Mouse (Mus musculus): Measurements from ENCODE around the gene Hnrnpul2. TPM values are rescaled to one million over a fixed set of nuclear protein-coding genes. Genes with fewer than 3 reads are reported as not detected.

Hnrnpul2 gene
- polyA plus RNA-seq, 1 experiment, result 20.9 TPM

GRCm38 (mm10) chr19:8883616-8884015, 63.8 kb downstream of the Hnrnpul2 start, which contains the start of the genes Lbhd1 and Gm49403:
TSS of gene Lbhd1 (plus strand) at chr19:8883732.
TSS of gene Gm49403 (plus strand) at chr19:8883930.
- H3K4me1 ChIP-seq (ENCODE audit: control insufficient read depth, insufficient read depth, insufficient read length, low read length), result no peaks in the 10 kb centered on the region; the same call in 1 of the 2 replicates
- TF ChIP-seq CTCF (IDR thresholded peaks at IDR 0.05; ENCODE audit: extremely low read depth, insufficient read length, insufficient replicate concordance, low read depth, low read length) (no peak), POLR2A (IDR thresholded peaks at IDR 0.05; ENCODE audit: low read depth, low read length) (no peak)
- 70% methylated on average over 3 of the region's 3 CpGs for WGBS
- no peaks in the 10 kb centered on the region for H3K27me3 ChIP-seq (ENCODE audit: control insufficient read depth, insufficient read depth, low read length)
- H3K27ac ChIP-seq (ENCODE audit: insufficient read depth, low read depth, low read length), result no peak within 1 kb of the TSS
- H3K36me3 ChIP-seq (ENCODE audit: control insufficient read depth, insufficient read depth, low read length), result no peaks in the 10 kb centered on the region
- no peak within 1 kb of the TSS for H3K4me3 ChIP-seq (ENCODE audit: low read depth, low read length)

Other genes with a start within 250 kb of the Hnrnpul2 start
- gene Slc22a8, start 228.8 kb upstream of the Hnrnpul2 start, polyA plus RNA-seq (2012; rRNA removed), result not detected in 2 replicates
- not detected in 2 replicates for gene Slc22a6, start 202.0 kb upstream of the Hnrnpul2 start, polyA plus RNA-seq (2012; rRNA removed)
- 2.3 and 2.4 TPM in 2 replicates for gene Chrm1, start 156.2 kb upstream of the Hnrnpul2 start, polyA plus RNA-seq (2012; rRNA removed)
- gene Slc3a2, start 96.6 kb upstream of the Hnrnpul2 start, polyA plus RNA-seq (2012; rRNA removed), result 132 and 391 TPM in 2 replicates
- gene Wdr74, start 84.2 kb upstream of the Hnrnpul2 start, polyA plus RNA-seq (2012; rRNA removed), result 12.1 and 17.5 TPM in 2 replicates
- gene 1700092M07Rik, start 79.3 kb upstream of the Hnrnpul2 start, polyA plus RNA-seq (2012; rRNA removed), result not detected in 2 replicates
- 31.7 and 65.9 TPM in 2 replicates for gene Stx5a, start 78.6 kb upstream of the Hnrnpul2 start, polyA plus RNA-seq (2012; rRNA removed)
- gene Nxf1, start 62.9 kb upstream of the Hnrnpul2 start, polyA plus RNA-seq (2012; rRNA removed), result 13.3 and 25.4 TPM in 2 replicates
- gene Tmem223, start 49.0 kb upstream of the Hnrnpul2 start, polyA plus RNA-seq (2012; rRNA removed), result 117 and 142 TPM in 2 replicates
- gene Tmem179b, start 45.5 kb upstream of the Hnrnpul2 start, polyA plus RNA-seq (2012; rRNA removed), result 59.9 and 96.2 TPM in 2 replicates
- 4.5 and 8.1 TPM in 2 replicates for gene Taf6l, start 33.6 kb upstream of the Hnrnpul2 start, polyA plus RNA-seq (2012; rRNA removed)
- 7.7 and 13.5 TPM in 2 replicates for gene Polr2g, start 21.4 kb upstream of the Hnrnpul2 start, polyA plus RNA-seq (2012; rRNA removed)
- gene Zbtb3, start 17.5 kb upstream of the Hnrnpul2 start, polyA plus RNA-seq (2012; rRNA removed), result 0.60 and 0.86 TPM in 2 replicates
- 5.7 and 8.9 TPM in 2 replicates for gene Ttc9c, start 677 bp upstream of the Hnrnpul2 start, polyA plus RNA-seq (2012; rRNA removed)
- gene AC129217.1, start 9.8 kb downstream of the Hnrnpul2 start, polyA plus RNA-seq (2012; rRNA removed), result 4.6 TPM in 1 of 2 replicates, not detected in the other
- gene Bscl2, start 17.5 kb downstream of the Hnrnpul2 start, polyA plus RNA-seq (2012; rRNA removed), result 54.3 and 82.6 TPM in 2 replicates
- 0.33 and 0.63 TPM in 2 replicates for gene Gng3, start 19.2 kb downstream of the Hnrnpul2 start, polyA plus RNA-seq (2012; rRNA removed)
- 0.11 and 0.17 TPM in 2 replicates for gene Lrrn4cl, start 30.8 kb downstream of the Hnrnpul2 start, polyA plus RNA-seq (2012; rRNA removed)
- 34.7 and 95.9 TPM in 2 replicates for gene Ubxn1, start 51.5 kb downstream of the Hnrnpul2 start, polyA plus RNA-seq (2012; rRNA removed)
- gene Uqcc3, start 60.9 kb downstream of the Hnrnpul2 start, polyA plus RNA-seq (2012; rRNA removed), result 14.0 and 19.2 TPM in 2 replicates
- gene Lbhd1, start 63.7 kb downstream of the Hnrnpul2 start, polyA plus RNA-seq (2012; rRNA removed), result 0.22 and 0.55 TPM in 2 replicates
- gene Gm49403, start 63.9 kb downstream of the Hnrnpul2 start, polyA plus RNA-seq (2012; rRNA removed), result not detected in 2 replicates
- 9.5 and 11.4 TPM in 2 replicates for gene 1810009A15Rik, start 68.8 kb downstream of the Hnrnpul2 start, polyA plus RNA-seq (2012; rRNA removed)
- not detected in 2 replicates for gene Gm49416, start 68.9 kb downstream of the Hnrnpul2 start, polyA plus RNA-seq (2012; rRNA removed)
- gene Ints5, start 73.0 kb downstream of the Hnrnpul2 start, polyA plus RNA-seq (2012; rRNA removed), result 13.2 and 19.5 TPM in 2 replicates
- 45.7 and 74.1 TPM in 2 replicates for gene Ganab, start 78.1 kb downstream of the Hnrnpul2 start, polyA plus RNA-seq (2012; rRNA removed)
- gene B3gat3, start 100.4 kb downstream of the Hnrnpul2 start, polyA plus RNA-seq (2012; rRNA removed), result 40.1 and 69.5 TPM in 2 replicates
- gene Rom1, start 109.3 kb downstream of the Hnrnpul2 start, polyA plus RNA-seq (2012; rRNA removed), result 7.2 and 15.1 TPM in 2 replicates
- gene Eml3, start 109.5 kb downstream of the Hnrnpul2 start, polyA plus RNA-seq (2012; rRNA removed), result 18.4 and 32.2 TPM in 2 replicates
- gene Mta2, start 121.9 kb downstream of the Hnrnpul2 start, polyA plus RNA-seq (2012; rRNA removed), result 15.0 and 21.7 TPM in 2 replicates
- gene Tut1, start 133.8 kb downstream of the Hnrnpul2 start, polyA plus RNA-seq (2012; rRNA removed), result 5.6 and 13.2 TPM in 2 replicates
- 90.2 and 129 TPM in 2 replicates for gene Eef1g, start 147.0 kb downstream of the Hnrnpul2 start, polyA plus RNA-seq (2012; rRNA removed)
- gene Ahnak, start 169.3 kb downstream of the Hnrnpul2 start, polyA plus RNA-seq (2012; rRNA removed), result 5.1 and 14.7 TPM in 2 replicates

Measured in small intestine, adult 2 months (tissue).